Mouse (Mus musculus) erythroblast, adult 5-6 weeks (primary cell): ENCODE measurements around the gene Krtap19-3. TPM values are rescaled to one million over a fixed set of nuclear protein-coding genes. Genes with fewer than 3 reads are reported as not detected.

Source experiments
- ATAC-seq: replicated peaks from 2 replicates; pipeline ENCODE4 v1.8.0; 2016; ENCODE audit warnings: moderate number of reproducible peaks, mild to moderate bottlenecking, moderate TSS enrichment, inconsistent platforms; ENCODE audit not compliant: poor library complexity, low FRiP score, severe bottlenecking
- total RNA-seq, 2 experiments: library from RNA; stranded (forward) in 1 of 2; stranded (reverse) in 1 of 2; fragments of 150-400 nt in 1 of 2; fragments of 200-764, 138-1000 nt in 1 of 2; gene quantifications; 2 replicates each; pipeline versions ENCODE4 v1.2.3 to v1.2.4; 2015 to 2017; ENCODE audit warnings: low replicate concordance in 2 of 2

Krtap19-3 gene
- total RNA-seq (2015; ENCODE audit: low replicate concordance): not detected in 2 replicates
- not detected in 2 replicates for total RNA-seq (2017; ENCODE audit: low replicate concordance)

GRCm38 (mm10) chr16:88877938-88878337 lies at the start of gene Krtap19-3:
TSS of gene Krtap19-3 (minus strand) at chr16:88878038.
- no peak for ATAC-seq

- no peak for ATAC-seq
Observed at GRCm38 (mm10) chr16:88896357-88896756, 18.5 kb upstream of the Krtap19-3 start, which contains the start of gene Krtap19-5. TSS of gene Krtap19-5 (minus strand) at chr16:88896457.

GRCm38 (mm10) chr16:88886870-88887269 lies 9.0 kb upstream of the Krtap19-3 start:
- ATAC-seq: no peak

GRCm38 (mm10) chr16:88884989-88885388 lies 7.2 kb upstream of the Krtap19-3 start, which contains the start of gene Krtap19-4:
TSS of gene Krtap19-4 (minus strand) at chr16:88885089.
- ATAC-seq: no peak

- ATAC-seq: no peak
Observed at GRCm38 (mm10) chr16:88874169-88874568, 3.7 kb downstream of the Krtap19-3 start, which contains the start of gene Krtap19-2. TSS of gene Krtap19-2 (minus strand) at chr16:88874269.

- no peak for ATAC-seq
Observed at GRCm38 (mm10) chr16:88869311-88869710, 8.5 kb downstream of the Krtap19-3 start, which contains the start of gene Krtap19-1. TSS of gene Krtap19-1 (minus strand) at chr16:88869411.

GRCm38 (mm10) chr16:88864887-88865407 lies 12.9 kb downstream of the Krtap19-3 start:
- no peak for ATAC-seq

- ATAC-seq: no peak
Observed at GRCm38 (mm10) chr16:88851450-88851849, 26.4 kb downstream of the Krtap19-3 start.

- ATAC-seq: no peak
Observed at GRCm38 (mm10) chr16:88848558-88848957, 29.3 kb downstream of the Krtap19-3 start.

GRCm38 (mm10) chr16:88847363-88847762 lies 30.5 kb downstream of the Krtap19-3 start:
- no peak for ATAC-seq

Other genes with a start within 250 kb of the Krtap19-3 start
- not detected in 2 replicates for gene Krtap26-1, start 230.2 kb downstream of the Krtap19-3 start, total RNA-seq (2015; ENCODE audit: low replicate concordance)
- gene Krtap26-1, start 230.2 kb downstream of the Krtap19-3 start, total RNA-seq (2017; ENCODE audit: low replicate concordance): not detected in 2 replicates
- gene Krtap27-1, start 206.4 kb downstream of the Krtap19-3 start, total RNA-seq (2015; ENCODE audit: low replicate concordance): not detected in 2 replicates
- not detected in 2 replicates for gene Krtap27-1, start 206.4 kb downstream of the Krtap19-3 start, total RNA-seq (2017; ENCODE audit: low replicate concordance)
- not detected in 2 replicates for gene 2310061N02Rik, start 170.1 kb downstream of the Krtap19-3 start, total RNA-seq (2015; ENCODE audit: low replicate concordance)
- gene 2310061N02Rik, start 170.1 kb downstream of the Krtap19-3 start, total RNA-seq (2017; ENCODE audit: low replicate concordance): not detected in 2 replicates
- not detected in 2 replicates for gene Krtap13-1, start 149.2 kb downstream of the Krtap19-3 start, total RNA-seq (2015; ENCODE audit: low replicate concordance)
- not detected in 2 replicates for gene Krtap13-1, start 149.2 kb downstream of the Krtap19-3 start, total RNA-seq (2017; ENCODE audit: low replicate concordance)
- gene Krtap13, start 126.4 kb downstream of the Krtap19-3 start, total RNA-seq (2015; ENCODE audit: low replicate concordance): not detected in 2 replicates
- gene Krtap13, start 126.4 kb downstream of the Krtap19-3 start, total RNA-seq (2017; ENCODE audit: low replicate concordance): not detected in 2 replicates
- not detected in 2 replicates for gene 2310034C09Rik, start 119.2 kb downstream of the Krtap19-3 start, total RNA-seq (2015; ENCODE audit: low replicate concordance)
- gene 2310034C09Rik, start 119.2 kb downstream of the Krtap19-3 start, total RNA-seq (2017; ENCODE audit: low replicate concordance): not detected in 2 replicates
- gene 2310057N15Rik, start 103.8 kb downstream of the Krtap19-3 start, total RNA-seq (2015; ENCODE audit: low replicate concordance): not detected in 2 replicates
- gene 2310057N15Rik, start 103.8 kb downstream of the Krtap19-3 start, total RNA-seq (2017; ENCODE audit: low replicate concordance): not detected in 2 replicates
- gene Gm5965, start 100.1 kb downstream of the Krtap19-3 start, total RNA-seq (2015; ENCODE audit: low replicate concordance): not detected in 2 replicates
- gene Gm5965, start 100.1 kb downstream of the Krtap19-3 start, total RNA-seq (2017; ENCODE audit: low replicate concordance): not detected in 2 replicates
- not detected in 2 replicates for gene Gm20741, start 65.8 kb downstream of the Krtap19-3 start, total RNA-seq (2015; ENCODE audit: low replicate concordance)
- not detected in 2 replicates for gene Gm20741, start 65.8 kb downstream of the Krtap19-3 start, total RNA-seq (2017; ENCODE audit: low replicate concordance)
- gene Krtap15, start 57.8 kb downstream of the Krtap19-3 start, total RNA-seq (2015; ENCODE audit: low replicate concordance): not detected in 2 replicates
- gene Krtap15, start 57.8 kb downstream of the Krtap19-3 start, total RNA-seq (2017; ENCODE audit: low replicate concordance): not detected in 2 replicates
- gene Krtap14, start 51.9 kb downstream of the Krtap19-3 start, total RNA-seq (2015; ENCODE audit: low replicate concordance): not detected in 2 replicates
- not detected in 2 replicates for gene Krtap14, start 51.9 kb downstream of the Krtap19-3 start, total RNA-seq (2017; ENCODE audit: low replicate concordance)
- not detected in 2 replicates for gene Krtap19-1, start 8.6 kb downstream of the Krtap19-3 start, total RNA-seq (2015; ENCODE audit: low replicate concordance)
- gene Krtap19-1, start 8.6 kb downstream of the Krtap19-3 start, total RNA-seq (2017; ENCODE audit: low replicate concordance): not detected in 2 replicates
- not detected in 2 replicates for gene Krtap19-2, start 3.8 kb downstream of the Krtap19-3 start, total RNA-seq (2015; ENCODE audit: low replicate concordance)
- not detected in 2 replicates for gene Krtap19-2, start 3.8 kb downstream of the Krtap19-3 start, total RNA-seq (2017; ENCODE audit: low replicate concordance)
- gene Krtap19-4, start 7.1 kb upstream of the Krtap19-3 start, total RNA-seq (2015; ENCODE audit: low replicate concordance): not detected in 2 replicates
- not detected in 2 replicates for gene Krtap19-4, start 7.1 kb upstream of the Krtap19-3 start, total RNA-seq (2017; ENCODE audit: low replicate concordance)
- not detected in 2 replicates for gene Krtap19-5, start 18.4 kb upstream of the Krtap19-3 start, total RNA-seq (2015; ENCODE audit: low replicate concordance)
- not detected in 2 replicates for gene Krtap19-5, start 18.4 kb upstream of the Krtap19-3 start, total RNA-seq (2017; ENCODE audit: low replicate concordance)
- not detected in 2 replicates for gene Krtap19-9b, start 54.2 kb upstream of the Krtap19-3 start, total RNA-seq (2015; ENCODE audit: low replicate concordance)
- not detected in 2 replicates for gene Krtap19-9b, start 54.2 kb upstream of the Krtap19-3 start, total RNA-seq (2017; ENCODE audit: low replicate concordance)
- not detected in 2 replicates for gene Krtap16-3, start 84.8 kb upstream of the Krtap19-3 start, total RNA-seq (2015; ENCODE audit: low replicate concordance)
- not detected in 2 replicates for gene Krtap16-3, start 84.8 kb upstream of the Krtap19-3 start, total RNA-seq (2017; ENCODE audit: low replicate concordance)
- gene Krtap22-2, start 132.7 kb upstream of the Krtap19-3 start, total RNA-seq (2015; ENCODE audit: low replicate concordance): not detected in 2 replicates
- gene Krtap22-2, start 132.7 kb upstream of the Krtap19-3 start, total RNA-seq (2017; ENCODE audit: low replicate concordance): not detected in 2 replicates
- gene Gm10229, start 137.2 kb upstream of the Krtap19-3 start, total RNA-seq (2015; ENCODE audit: low replicate concordance): not detected in 2 replicates
- not detected in 2 replicates for gene Gm10229, start 137.2 kb upstream of the Krtap19-3 start, total RNA-seq (2017; ENCODE audit: low replicate concordance)
- gene Krtap6-1, start 153.7 kb upstream of the Krtap19-3 start, total RNA-seq (2015; ENCODE audit: low replicate concordance): not detected in 2 replicates
- not detected in 2 replicates for gene Krtap6-1, start 153.7 kb upstream of the Krtap19-3 start, total RNA-seq (2017; ENCODE audit: low replicate concordance)
- gene Gm10228, start 163.4 kb upstream of the Krtap19-3 start, total RNA-seq (2015; ENCODE audit: low replicate concordance): not detected in 2 replicates
- gene Gm10228, start 163.4 kb upstream of the Krtap19-3 start, total RNA-seq (2017; ENCODE audit: low replicate concordance): not detected in 2 replicates
- not detected in 2 replicates for gene Krtap6-5, start 169.8 kb upstream of the Krtap19-3 start, total RNA-seq (2015; ENCODE audit: low replicate concordance)
- not detected in 2 replicates for gene Krtap6-5, start 169.8 kb upstream of the Krtap19-3 start, total RNA-seq (2017; ENCODE audit: low replicate concordance)
- gene 1110025L11Rik, start 186.0 kb upstream of the Krtap19-3 start, total RNA-seq (2015; ENCODE audit: low replicate concordance): not detected in 2 replicates
- 3.3 TPM in 1 of 2 replicates, not detected in the other for gene 1110025L11Rik, start 186.0 kb upstream of the Krtap19-3 start, total RNA-seq (2017; ENCODE audit: low replicate concordance)
- gene Krtap6-3, start 206.0 kb upstream of the Krtap19-3 start, total RNA-seq (2015; ENCODE audit: low replicate concordance): not detected in 2 replicates
- gene Krtap6-3, start 206.0 kb upstream of the Krtap19-3 start, total RNA-seq (2017; ENCODE audit: low replicate concordance): not detected in 2 replicates